Mouse (Mus musculus) heart, adult 8-10 months (tissue): ENCODE measurements at regions not wholly inside any gene's neighbourhood (a gene's known extent, or its start where the extent isn't known, plus 50 kb on each side); places are given as distances from the start of the nearest gene placed in this dataset.

ENCODE experiments used
- DNase-seq: peaks from one replicate; pipeline ENCODE4 v3.0.0; 2022; ENCODE audit warnings: low spot score

DNA sequence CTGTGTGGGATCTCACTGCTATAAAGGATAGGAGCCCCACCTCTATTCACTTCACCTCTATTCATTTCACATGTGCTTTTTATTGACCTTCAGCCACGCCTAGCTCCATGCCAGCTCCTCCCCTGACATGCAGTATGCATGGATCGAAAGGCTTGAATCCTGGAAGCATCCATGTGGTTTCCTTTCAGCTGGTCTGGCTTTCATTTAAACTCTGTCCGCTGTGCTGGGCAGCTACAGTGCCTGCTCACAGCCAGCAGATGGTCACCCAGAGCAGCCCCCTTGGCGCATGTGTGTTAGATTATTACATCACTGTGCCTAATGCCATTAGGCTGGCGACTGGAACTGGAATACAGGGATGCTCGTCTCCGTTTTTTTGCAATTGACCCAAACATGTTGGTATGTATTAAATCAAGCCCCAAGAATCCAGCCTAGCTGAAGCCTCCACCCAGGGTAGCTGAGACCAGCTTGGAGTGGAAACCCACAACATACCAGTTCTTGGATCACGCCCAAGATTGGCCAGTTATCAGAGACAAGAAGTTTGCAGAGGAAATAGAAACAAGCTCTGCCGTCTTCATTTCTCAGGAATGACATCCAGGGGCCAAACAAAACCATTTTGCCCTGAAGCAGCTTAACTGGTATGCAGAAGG is 113.2 kb downstream of the Inhbb start:
- no peak for DNase-seq

DNA sequence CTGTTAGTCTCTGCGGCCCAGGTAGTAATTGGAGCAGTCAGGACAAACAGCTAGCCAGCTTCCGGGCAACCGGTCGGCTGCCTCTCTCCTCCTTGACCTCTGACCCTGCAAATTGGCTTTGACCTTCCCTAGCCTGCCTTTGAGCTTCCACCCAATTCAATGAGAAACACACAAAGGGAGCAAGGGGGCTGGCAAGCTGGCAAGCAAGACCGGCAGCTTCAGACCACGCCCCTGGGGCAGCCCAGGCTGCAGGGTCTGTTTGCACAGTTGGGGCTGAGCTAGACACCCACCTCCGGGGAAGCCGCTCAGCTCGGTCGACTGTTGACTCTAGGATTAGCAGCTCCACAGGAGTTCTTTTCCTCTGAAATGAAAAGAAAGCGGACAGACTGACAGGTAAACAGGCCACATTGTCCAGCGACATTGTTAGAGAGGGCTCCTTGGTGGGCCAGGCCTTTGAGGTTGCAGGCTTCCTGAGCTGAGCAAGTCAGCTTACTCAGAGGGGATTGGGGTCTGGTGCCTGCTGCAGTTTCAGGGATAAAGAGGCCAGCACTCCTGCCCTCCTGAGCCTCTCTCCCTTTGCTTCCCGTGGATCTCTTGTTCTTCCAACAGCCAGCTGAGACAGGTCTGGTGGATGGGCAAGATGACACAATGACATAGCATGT is 116.6 kb downstream of the Inhbb start:
- DNase-seq, result no peak

DNA sequence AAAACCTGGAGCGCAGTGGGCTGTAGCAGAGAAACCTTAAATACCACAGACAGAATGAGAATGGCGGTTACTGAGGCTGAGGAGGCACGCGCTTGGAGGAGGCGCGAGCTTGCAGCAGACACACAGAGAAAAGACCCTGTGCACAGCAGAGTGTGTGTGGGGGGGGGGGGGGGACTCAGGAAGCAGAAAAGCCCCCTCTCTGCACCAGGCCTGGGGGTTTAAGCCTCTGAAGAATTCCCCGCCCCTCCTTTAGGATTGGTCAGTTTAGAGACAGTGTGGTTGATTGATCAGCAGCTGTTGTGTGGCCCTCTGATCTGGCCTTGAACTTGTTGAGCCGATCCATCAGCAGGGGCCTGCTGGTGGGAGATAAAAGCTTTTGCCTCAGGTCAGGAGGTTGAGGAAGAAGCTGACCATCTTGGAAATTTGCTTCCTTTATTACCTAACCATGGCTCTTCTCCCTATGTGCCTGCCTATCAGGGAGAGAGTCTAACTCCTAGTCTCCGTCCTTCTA is 117.5 kb downstream of the Inhbb start:
- no peak for DNase-seq

DNA sequence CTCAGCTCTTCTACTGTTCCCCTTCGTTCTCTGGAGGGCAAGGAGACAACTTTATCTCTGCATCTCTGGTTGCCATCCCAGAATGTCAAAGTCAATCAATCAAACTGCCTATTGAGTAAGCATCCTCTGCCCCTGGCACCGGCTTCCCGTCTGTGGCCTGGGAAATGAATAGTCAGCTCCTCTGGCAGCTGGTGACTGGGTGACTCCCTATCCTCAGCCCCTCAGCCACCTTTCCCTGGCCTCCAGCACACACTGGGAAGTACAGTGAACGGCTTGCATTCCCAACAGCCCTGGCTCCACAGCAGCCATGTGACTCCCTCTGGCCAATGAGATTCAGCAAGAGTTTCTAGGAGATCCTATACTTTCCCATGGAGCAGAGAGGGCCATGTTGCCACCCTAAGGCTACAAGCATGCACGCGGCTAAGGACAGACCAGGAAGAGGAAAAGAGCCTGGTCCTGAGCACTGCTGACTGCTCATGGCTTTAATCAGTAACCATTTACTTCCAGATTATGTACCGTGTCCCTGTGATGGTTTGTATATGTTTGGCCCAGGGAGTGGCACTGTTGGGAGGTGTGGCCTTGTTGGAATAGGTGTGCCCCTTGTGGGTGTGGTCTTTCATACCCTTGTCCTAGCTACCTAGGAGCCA is 119.6 kb downstream of the Inhbb start:
- DNase-seq, result no peak

DNA sequence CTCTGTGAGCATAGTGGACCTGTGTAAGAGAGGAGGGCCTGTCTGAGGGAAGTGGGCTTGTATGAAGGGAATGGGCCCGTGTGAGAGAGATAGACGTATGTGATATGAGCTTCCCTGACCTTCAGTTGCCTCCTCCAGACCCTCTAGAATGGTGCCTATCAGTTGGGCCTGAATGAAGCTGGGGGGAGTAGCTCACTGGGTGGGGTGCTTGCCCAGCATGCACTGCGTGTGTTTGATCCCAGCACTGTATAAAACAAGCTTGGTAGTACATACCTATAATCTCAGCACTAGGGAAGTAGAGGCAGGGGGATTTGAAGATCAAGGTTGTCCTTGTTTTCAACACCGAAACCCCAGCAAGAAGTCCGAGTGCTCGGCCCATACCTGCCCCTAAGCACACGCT is 120.1 kb downstream of the Inhbb start:
- no peak for DNase-seq

DNA sequence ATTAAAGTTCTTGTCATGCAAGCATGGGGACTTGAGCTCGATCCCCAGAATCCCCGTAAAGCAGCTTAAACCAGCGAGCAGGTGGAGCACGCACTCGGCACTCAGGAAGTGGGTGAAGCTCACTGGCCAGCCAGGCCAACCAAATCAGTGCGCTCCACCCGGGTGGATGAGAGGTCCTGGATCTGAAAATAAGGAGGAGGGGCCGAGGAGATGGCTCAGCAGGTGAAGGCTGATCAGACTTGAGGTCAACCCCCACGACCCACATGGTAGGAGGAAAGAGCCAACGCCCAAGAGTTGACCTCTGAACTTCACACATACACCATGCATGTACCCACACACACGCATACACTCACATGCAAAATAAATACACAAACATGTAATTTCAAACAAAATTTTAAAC is 120.8 kb downstream of the Inhbb start:
- DNase-seq, result no peak

- peak; percentile 15 for DNase-seq
Measured at GRCm38 (mm10) chr1:119299842-119300752, 122.0 kb downstream of the Inhbb start.

GRCm38 (mm10) chr1:119298696-119299230 is 123.3 kb downstream of the Inhbb start:
- no peak for DNase-seq

- peak; percentile 11 for DNase-seq
Measured at GRCm38 (mm10) chr1:119295121-119295520, 126.9 kb downstream of the Inhbb start.

GRCm38 (mm10) chr1:119293839-119294238 is 128.2 kb downstream of the Inhbb start:
- no peak for DNase-seq

DNA sequence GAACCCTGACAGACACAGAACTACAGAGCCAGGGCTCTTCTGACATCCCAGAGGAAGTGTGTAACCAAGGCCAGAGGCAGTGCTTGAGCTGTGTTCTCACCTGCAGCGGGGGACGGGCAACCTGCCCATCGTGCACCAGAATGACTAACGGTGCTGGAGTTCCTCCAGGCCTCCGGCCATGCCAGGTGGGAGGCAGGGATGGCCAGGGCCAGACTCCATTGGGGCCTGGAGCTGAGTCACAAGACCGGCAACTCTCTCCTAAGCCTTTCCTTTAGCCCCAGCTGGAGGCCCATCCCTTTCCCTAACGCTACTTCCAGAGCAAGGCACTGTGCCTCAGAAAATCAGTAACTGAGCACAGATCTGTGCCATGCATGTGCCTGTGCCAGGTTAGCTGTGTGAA is 129.8 kb downstream of the Inhbb start:
- peak; percentile 60 for DNase-seq

- no peak for DNase-seq
Measured at GRCm38 (mm10) chr1:119290165-119290916, 131.7 kb downstream of the Inhbb start.

GRCm38 (mm10) chr1:119289516-119290164 is 132.4 kb downstream of the Inhbb start:
- no peak for DNase-seq

DNA sequence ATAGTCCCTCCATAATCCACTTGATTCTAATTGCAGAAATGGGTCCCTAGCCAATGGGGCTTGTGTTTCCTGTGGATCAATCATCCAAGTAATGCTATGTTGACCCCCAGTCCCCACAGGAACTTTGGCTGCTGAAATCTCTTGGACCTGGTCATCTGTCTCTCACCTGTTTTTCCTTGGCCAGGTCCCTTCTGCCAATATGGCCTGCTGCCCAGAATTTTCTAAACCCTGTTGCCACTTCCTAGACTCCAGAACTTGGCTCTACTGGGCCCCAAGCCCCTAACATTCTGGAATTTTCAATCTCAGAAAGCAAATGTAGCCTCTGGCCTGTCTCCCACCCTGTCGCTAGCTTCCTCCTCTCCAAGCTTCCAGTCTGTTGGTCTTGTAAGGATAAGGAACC is 139.6 kb downstream of the Inhbb start:
- DNase-seq, result no peak

DNA sequence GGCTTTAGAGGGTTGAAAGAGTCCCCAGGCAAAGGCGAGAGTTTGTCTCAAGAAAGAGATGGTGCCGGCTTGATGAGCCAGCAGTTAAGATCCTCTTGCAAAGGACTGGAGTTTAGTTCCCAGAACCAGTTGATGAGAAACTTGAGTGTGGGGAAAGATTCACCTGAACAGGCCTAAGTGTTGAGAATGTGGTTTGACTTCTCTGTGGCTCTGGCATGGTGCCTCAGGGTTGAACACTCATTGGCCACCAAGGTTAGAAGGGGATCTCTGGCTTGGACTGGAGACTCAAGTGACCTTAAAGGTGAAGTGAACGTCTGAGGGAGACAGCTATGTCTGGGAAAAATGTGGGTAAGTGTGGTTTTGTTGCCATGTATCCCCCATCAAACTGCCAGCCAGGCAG is 142.8 kb downstream of the Inhbb start:
- no peak for DNase-seq

- DNase-seq, result no peak
Measured at GRCm38 (mm10) chr1:119278528-119279201, 143.4 kb downstream of the Inhbb start.

DNA sequence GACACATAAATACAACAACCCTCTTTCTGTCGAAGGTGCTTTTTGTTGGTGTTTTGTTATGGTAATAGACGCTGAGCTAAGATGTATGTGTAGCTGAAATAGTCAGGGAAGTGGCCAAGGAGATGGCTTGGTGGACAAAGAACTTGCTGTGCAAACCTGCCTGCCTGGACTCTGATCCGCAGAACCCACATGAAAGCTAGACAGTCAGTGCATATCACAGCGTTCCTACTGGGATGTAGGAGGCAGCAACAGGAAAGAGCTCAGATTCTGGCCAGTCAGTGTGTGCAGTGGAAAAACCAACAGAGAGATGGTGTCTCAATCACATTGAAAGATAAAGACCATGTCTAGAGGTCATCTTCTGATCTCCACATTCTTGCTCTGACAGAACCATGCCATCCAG is 144.1 kb downstream of the Inhbb start:
- DNase-seq, result no peak

DNA sequence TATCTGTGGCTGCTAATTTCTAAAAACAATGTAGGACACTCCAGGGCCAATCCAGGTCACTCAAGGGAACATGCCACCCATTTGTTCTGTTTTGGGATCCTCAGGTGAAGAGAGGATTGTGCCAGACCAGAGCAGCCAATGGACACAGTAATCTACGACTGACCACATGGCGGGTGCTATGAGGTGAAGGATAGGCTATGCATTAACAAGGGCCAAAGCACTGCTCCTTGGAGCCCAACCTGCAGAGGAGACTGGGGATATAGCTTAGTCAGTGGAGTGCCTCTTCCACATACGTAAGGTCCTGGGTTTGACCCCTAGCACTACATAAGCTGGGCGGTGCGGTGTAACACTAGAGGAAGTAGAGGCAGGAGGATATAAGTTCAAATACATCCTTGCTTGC is 156.0 kb downstream of the Inhbb start:
- DNase-seq, result no peak

DNA sequence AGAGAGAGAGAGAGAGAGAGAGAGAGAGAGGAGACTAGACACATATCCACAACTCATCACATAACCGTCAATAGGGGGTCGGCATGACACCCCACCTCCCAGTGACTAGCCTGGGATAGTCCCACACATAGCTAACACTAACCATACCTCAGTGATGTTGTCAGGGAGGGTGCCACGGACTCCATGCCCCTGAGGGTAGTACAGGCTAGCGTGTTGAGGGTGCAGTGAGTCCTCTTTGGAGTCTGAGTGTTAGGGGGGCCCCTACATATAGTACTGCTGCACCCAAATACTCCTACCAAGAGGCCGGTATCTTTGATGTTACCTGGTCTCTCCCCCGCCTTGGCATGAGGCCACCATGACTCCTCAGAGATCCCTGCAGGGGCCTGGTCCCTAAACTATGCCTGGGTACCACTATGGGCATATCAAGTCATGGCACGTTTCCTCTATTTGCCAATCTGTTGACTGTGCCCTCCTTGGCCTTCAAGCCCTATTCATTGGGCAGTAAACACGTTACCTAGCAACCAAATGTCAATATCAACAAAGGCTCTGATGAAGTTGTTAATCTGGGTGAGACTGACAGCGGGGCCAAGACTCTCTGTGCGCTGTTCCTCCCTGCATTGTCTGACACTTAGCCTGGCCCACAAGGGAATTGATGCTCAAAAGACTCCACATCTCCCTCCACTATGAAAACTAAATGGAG is 156.7 kb downstream of the Inhbb start:
- DNase-seq, result no peak
